11 mouse cellular contexts compared by ENCODE assay signal in the genomic region with DNA sequence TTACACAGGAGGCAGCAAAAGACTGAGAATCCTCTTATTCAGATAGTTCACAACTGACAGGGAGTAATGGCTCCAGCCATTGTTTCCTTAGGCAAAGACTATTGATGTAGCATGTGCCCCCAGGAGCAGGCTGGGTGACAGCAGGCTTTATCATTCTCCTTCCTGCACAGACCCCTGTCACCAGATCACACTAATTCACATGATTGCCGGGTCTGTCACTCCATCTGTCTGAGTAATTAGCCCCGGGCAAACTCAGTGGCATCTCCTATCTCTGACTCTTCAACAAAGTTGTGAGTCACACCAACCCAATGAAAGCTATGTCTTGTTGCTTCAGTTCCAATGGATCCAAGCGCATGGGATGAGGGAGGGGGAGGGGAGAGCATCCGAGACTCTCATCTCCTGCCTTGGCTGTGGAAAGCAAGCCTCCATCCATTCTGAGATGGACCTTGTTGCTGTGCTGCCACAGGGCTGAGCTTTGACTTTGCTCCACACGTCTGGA.
A peak's percentile ranks its signal among the peaks of the same experiment; 100 is the strongest.
DNase-seq lines count a peak whose midpoint lies in the region; TF ChIP-seq lines count a peak whose summit lies in the region.
"Had no signal": no experiment of that assay in that cellular context is flagged by ENCODE, and none has a peak within 500 bp of the region (broad histone marks: within the 10 kb centered on the region; RNA-seq: fewer than 3 reads in every experiment).

No protein-coding gene starts in this region.

- H3K36me3 ChIP-seq in forebrain, embryonic 10.5 days (replicated peaks): no peaks in the 10 kb centered on the region
- no peaks in the 10 kb centered on the region for H3K36me3 ChIP-seq in limb, embryonic 10.5 days

- no peak overlapping the region for H3K4me3 ChIP-seq in left cerebral cortex, adult 2 months
- no peak overlapping the region for H3K4me3 ChIP-seq in forebrain, embryonic 10.5 days
- no peak overlapping the region for H3K4me3 ChIP-seq in limb, embryonic 10.5 days

- no peaks in the 10 kb centered on the region; the same call in 1 of the 2 replicates for H3K9me3 ChIP-seq in forebrain, embryonic 10.5 days
- H3K9me3 ChIP-seq in limb, embryonic 10.5 days (replicated peaks): no peaks in the 10 kb centered on the region

- H3K27ac ChIP-seq in left cerebral cortex, adult 2 months: no peak overlapping the region
- peak overlapping the region; percentile 62 for H3K27ac ChIP-seq in forebrain, embryonic 10.5 days
- H3K27ac ChIP-seq in limb, embryonic 10.5 days: peak overlapping the region; percentile 87
- H3K27ac ChIP-seq: macrophage had no signal

- peaks cover 32% of the 10 kb centered on the region for H3K4me1 ChIP-seq in forebrain, embryonic 10.5 days
- H3K4me1 ChIP-seq in limb, embryonic 10.5 days: peaks cover 48% of the 10 kb centered on the region

- intact Hi-C loops in left cerebral cortex, postnatal 4 days (cut with DNase I): no loop called here
- intact Hi-C loops in left cerebral cortex, adult 2 months (cut with DNase I): no loop called here

- peaks cover 11% of the 10 kb centered on the region for H3K27me3 ChIP-seq in forebrain, embryonic 10.5 days (ENCODE audit: poor library complexity, severe bottlenecking)
- H3K27me3 ChIP-seq in limb, embryonic 10.5 days (ENCODE audit: low read depth, poor library complexity, severe bottlenecking): no peaks in the 10 kb centered on the region

- no peak for TF ChIP-seq CTCF in left cerebral cortex, adult 2 months (IDR thresholded peaks at IDR 0.05)

- DNase-seq in left cerebral cortex, postnatal 4 days: peak; percentile 60
- DNase-seq in left cerebral cortex, adult 2 months (ENCODE audit: extremely low spot score in 1 of 2, low spot score in 2 of 2): no peak
- DNase-seq in forebrain, embryonic 10.5 days (ENCODE audit: extremely low spot score, low spot score): peak; percentile 21
- DNase-seq in limb, embryonic 10.5 days (ENCODE audit: low spot score): peak; percentile 50
- DNase-seq in retina, postnatal 7 days (ENCODE audit: low read depth, low spot score): peak; percentile 9
- no peak for DNase-seq in lung, postnatal 14 days
- no peak for DNase-seq in B cell, adult 2 months
- DNase-seq: cerebellum, adult 2 months; heart, postnatal 14 days; thymus, adult 18-20 months had no signal

- 25% methylated on average over 5 of the region's 5 CpGs for WGBS in forebrain, embryonic 10.5 days
- WGBS in limb, embryonic 10.5 days: 9% methylated on average over 5 of the region's 5 CpGs

Comparison
In these comparisons a context has a peak if more than half of its experiments do, and no peak if none do; other contexts are left out.
1. DNase-seq: peak in left cerebral cortex, postnatal 4 days (single experiment), forebrain, embryonic 10.5 days (single experiment), limb, embryonic 10.5 days (single experiment) and retina, postnatal 7 days (single experiment); none in left cerebral cortex, adult 2 months (0 of 2), lung, postnatal 14 days (single experiment) and B cell, adult 2 months (0 of 2).